ENCODE assay signal across 17 mouse cellular contexts in genomic region chr7:115379600-115379999, GRCm38 (mm10).
DNase-seq lines count a peak whose midpoint lies in the region; ATAC-seq and TF ChIP-seq lines count a peak whose summit lies in the region.
"Had no signal": no experiment of that assay in that cellular context is flagged by ENCODE, and none has a peak within 500 bp of the region (broad histone marks: within the 10 kb centered on the region; RNA-seq: fewer than 3 reads in every experiment).

No protein-coding gene starts in this region.

- WGBS in forebrain, embryonic 14.5 days, result 49% methylated on average over 7 of the region's 7 CpGs
- WGBS in forebrain, embryonic 13.5 days, result 63% methylated on average over 7 of the region's 7 CpGs
- WGBS in hindbrain, embryonic 16.5 days, result 34% methylated on average over 7 of the region's 7 CpGs
- 66% methylated on average over 7 of the region's 7 CpGs for WGBS in hindbrain, embryonic 13.5 days
- WGBS in lung, postnatal 0 days, result 34% methylated on average over 7 of the region's 7 CpGs
- WGBS in lung, adult 2 months, result 44% methylated on average over 7 of the region's 7 CpGs
- 40% methylated on average over 7 of the region's 7 CpGs for WGBS in intestine, embryonic 16.5 days

- H3K4me3 ChIP-seq in forebrain, embryonic 14.5 days (ENCODE audit: low read depth, low read length), result no peak overlapping the region
- no peak overlapping the region for H3K4me3 ChIP-seq in forebrain, embryonic 13.5 days
- H3K4me3 ChIP-seq in hindbrain, embryonic 16.5 days (ENCODE audit: low read length), result no peak overlapping the region
- no peak overlapping the region for H3K4me3 ChIP-seq in hindbrain, embryonic 13.5 days
- no peak overlapping the region for H3K4me3 ChIP-seq in lung, postnatal 0 days (ENCODE audit: low read depth, low read length)
- no peak overlapping the region for H3K4me3 ChIP-seq in lung, adult 2 months (replicated peaks; ENCODE audit: extremely low read depth, low read depth, low read length)
- H3K4me3 ChIP-seq in intestine, embryonic 16.5 days (ENCODE audit: low read length), result no peak overlapping the region
- H3K4me3 ChIP-seq: forebrain, embryonic 15.5 days; midbrain, embryonic 13.5 days; neural tube, embryonic 12.5 days; stomach, embryonic 15.5 days had no signal

- no peak for TF ChIP-seq EP300 in lung, postnatal 0 days (IDR thresholded peaks at IDR 0.05)

- H3K4me1 ChIP-seq in forebrain, embryonic 14.5 days (ENCODE audit: control insufficient read depth, insufficient read depth, low read length), result peaks cover 12% of the 10 kb centered on the region
- H3K4me1 ChIP-seq in forebrain, embryonic 13.5 days, result peaks cover 34% of the 10 kb centered on the region
- H3K4me1 ChIP-seq in hindbrain, embryonic 16.5 days (ENCODE audit: control insufficient read depth, insufficient read depth, low read depth, low read length), result 0 out of 2 replicates have a peak, but pooled peaks cover 2% of the 10 kb centered on the region
- peaks cover 15% of the 10 kb centered on the region for H3K4me1 ChIP-seq in hindbrain, embryonic 13.5 days (replicated peaks)
- no peaks in the 10 kb centered on the region; the same call in 1 of the 2 replicates for H3K4me1 ChIP-seq in lung, postnatal 0 days (ENCODE audit: insufficient read depth, low read depth, low read length)
- H3K4me1 ChIP-seq in lung, adult 2 months (ENCODE audit: control insufficient read depth, insufficient read depth, low read length), result no peaks in the 10 kb centered on the region
- 0 out of 2 replicates have a peak, but pooled peaks cover 2% of the 10 kb centered on the region for H3K4me1 ChIP-seq in intestine, embryonic 16.5 days (ENCODE audit: control insufficient read depth, insufficient read depth, low read length)

- H3K27ac ChIP-seq in forebrain, embryonic 14.5 days (ENCODE audit: low read depth, low read length), result no peak overlapping the region
- no peak overlapping the region; the same call in 1 of the 2 replicates for H3K27ac ChIP-seq in forebrain, embryonic 13.5 days
- no peak overlapping the region for H3K27ac ChIP-seq in hindbrain, embryonic 16.5 days (ENCODE audit: low read depth, low read length)
- H3K27ac ChIP-seq in hindbrain, embryonic 13.5 days, result no peak overlapping the region
- no peak overlapping the region for H3K27ac ChIP-seq in lung, postnatal 0 days (ENCODE audit: low read length)
- no peak overlapping the region for H3K27ac ChIP-seq in intestine, embryonic 16.5 days (ENCODE audit: low read length)
- H3K27ac ChIP-seq: forebrain, embryonic 15.5 days; midbrain, embryonic 13.5 days; neural tube, embryonic 12.5 days; stomach, embryonic 15.5 days had no signal

- H3K36me3 ChIP-seq in forebrain, embryonic 14.5 days (ENCODE audit: control insufficient read depth, insufficient read depth, low read length), result no peaks in the 10 kb centered on the region
- H3K36me3 ChIP-seq in forebrain, embryonic 13.5 days (ENCODE audit: poor library complexity, severe bottlenecking), result no peaks in the 10 kb centered on the region
- H3K36me3 ChIP-seq in hindbrain, embryonic 16.5 days (ENCODE audit: control insufficient read depth, insufficient read depth, low read length), result no peaks in the 10 kb centered on the region
- no peaks in the 10 kb centered on the region for H3K36me3 ChIP-seq in hindbrain, embryonic 13.5 days
- H3K36me3 ChIP-seq in lung, postnatal 0 days (ENCODE audit: insufficient read depth, low read length), result no peaks in the 10 kb centered on the region
- no peaks in the 10 kb centered on the region for H3K36me3 ChIP-seq in intestine, embryonic 16.5 days (ENCODE audit: control insufficient read depth, insufficient read depth, low read length)
- H3K36me3 ChIP-seq: forebrain, embryonic 15.5 days; midbrain, embryonic 13.5 days; neural tube, embryonic 12.5 days; stomach, embryonic 15.5 days had no signal

- no peak for ATAC-seq in forebrain, embryonic 14.5 days
- ATAC-seq in forebrain, embryonic 13.5 days, result no peak
- peak; percentile 63; the same call in 1 of the 2 replicates for ATAC-seq in hindbrain, embryonic 16.5 days
- ATAC-seq in hindbrain, embryonic 13.5 days (ENCODE audit: low FRiP score), result no peak
- ATAC-seq in lung, postnatal 0 days, result peak; percentile 50
- ATAC-seq in intestine, embryonic 16.5 days, result peak; percentile 58; the same call in 1 of the 2 replicates
- ATAC-seq in erythroblast, adult 5-6 weeks (replicated peaks; ENCODE audit: low FRiP score, poor library complexity, severe bottlenecking), result no peak
- ATAC-seq: forebrain, embryonic 15.5 days; midbrain, embryonic 13.5 days had no signal

- H3K4me2 ChIP-seq in forebrain, embryonic 14.5 days (ENCODE audit: low read length), result no peak overlapping the region
- H3K4me2 ChIP-seq in forebrain, embryonic 13.5 days, result no peak overlapping the region
- H3K4me2 ChIP-seq in hindbrain, embryonic 16.5 days (ENCODE audit: low read length), result no peak overlapping the region
- no peak overlapping the region for H3K4me2 ChIP-seq in hindbrain, embryonic 13.5 days
- no peak overlapping the region for H3K4me2 ChIP-seq in lung, postnatal 0 days (replicated peaks; ENCODE audit: low read depth, low read length)
- H3K4me2 ChIP-seq in intestine, embryonic 16.5 days (ENCODE audit: low read depth, low read length), result no peak overlapping the region
- H3K4me2 ChIP-seq: forebrain, embryonic 15.5 days; midbrain, embryonic 13.5 days; neural tube, embryonic 12.5 days; stomach, embryonic 15.5 days had no signal

- no peak for TF ChIP-seq CTCF in lung, postnatal 0 days (IDR thresholded peaks at IDR 0.05)
- TF ChIP-seq CTCF in lung, adult 2 months (IDR thresholded peaks at IDR 0.05; ENCODE audit: insufficient read depth, low read length), result no peak

- no peaks in the 10 kb centered on the region for H3K9me3 ChIP-seq in forebrain, embryonic 14.5 days (replicated peaks; ENCODE audit: control insufficient read depth, low read length)
- H3K9me3 ChIP-seq in forebrain, embryonic 13.5 days (replicated peaks), result no peaks in the 10 kb centered on the region
- H3K9me3 ChIP-seq in hindbrain, embryonic 16.5 days (ENCODE audit: control insufficient read depth, low read length), result no peaks in the 10 kb centered on the region
- H3K9me3 ChIP-seq in hindbrain, embryonic 13.5 days, result no peaks in the 10 kb centered on the region
- H3K9me3 ChIP-seq in lung, postnatal 0 days (ENCODE audit: low read length), result no peaks in the 10 kb centered on the region
- no peaks in the 10 kb centered on the region for H3K9me3 ChIP-seq in intestine, embryonic 16.5 days (ENCODE audit: control insufficient read depth, low read length)
- H3K9me3 ChIP-seq: forebrain, embryonic 15.5 days; midbrain, embryonic 13.5 days; neural tube, embryonic 12.5 days; stomach, embryonic 15.5 days had no signal

- DNase-seq in forebrain, embryonic 14.5 days (ENCODE audit: low spot score), result peak; percentile 28
- DNase-seq in lung, postnatal 0 days (ENCODE audit: low spot score), result peak; percentile 29
- no peak for DNase-seq in lung, adult 2 months
- DNase-seq: cerebellum, adult 11-12 months; gastrocnemius, postnatal 36 days; kidney, adult 2 months; layer of hippocampus, adult 9-11 months; thymus, postnatal 4 days had no signal

- no peaks in the 10 kb centered on the region for H3K27me3 ChIP-seq in forebrain, embryonic 14.5 days (replicated peaks; ENCODE audit: control insufficient read depth, insufficient read depth, low read length)
- no peaks in the 10 kb centered on the region for H3K27me3 ChIP-seq in forebrain, embryonic 13.5 days
- no peaks in the 10 kb centered on the region for H3K27me3 ChIP-seq in hindbrain, embryonic 16.5 days (replicated peaks; ENCODE audit: control insufficient read depth, insufficient read depth, low read length)
- H3K27me3 ChIP-seq in hindbrain, embryonic 13.5 days, result no peaks in the 10 kb centered on the region
- no peaks in the 10 kb centered on the region for H3K27me3 ChIP-seq in lung, postnatal 0 days (replicated peaks; ENCODE audit: insufficient read depth, low read length)
- H3K27me3 ChIP-seq in intestine, embryonic 16.5 days (replicated peaks; ENCODE audit: control insufficient read depth, insufficient read depth, low read length), result no peaks in the 10 kb centered on the region
- H3K27me3 ChIP-seq: forebrain, embryonic 15.5 days; midbrain, embryonic 13.5 days; neural tube, embryonic 12.5 days; stomach, embryonic 15.5 days had no signal

- no peak overlapping the region for H3K9ac ChIP-seq in forebrain, embryonic 14.5 days (ENCODE audit: low read length)
- H3K9ac ChIP-seq in forebrain, embryonic 13.5 days, result no peak overlapping the region
- H3K9ac ChIP-seq in hindbrain, embryonic 16.5 days (ENCODE audit: low read depth, low read length), result no peak overlapping the region
- H3K9ac ChIP-seq in hindbrain, embryonic 13.5 days, result no peak overlapping the region
- no peak overlapping the region for H3K9ac ChIP-seq in lung, postnatal 0 days (replicated peaks; ENCODE audit: low read depth)
- no peak overlapping the region for H3K9ac ChIP-seq in intestine, embryonic 16.5 days (ENCODE audit: low read depth, low read length)
- H3K9ac ChIP-seq: forebrain, embryonic 15.5 days; midbrain, embryonic 13.5 days; neural tube, embryonic 12.5 days; stomach, embryonic 15.5 days had no signal

- no peak for TF ChIP-seq POLR2A in lung, adult 2 months (IDR thresholded peaks at IDR 0.05; ENCODE audit: borderline replicate concordance, extremely low read depth, low read depth, low read length)

Comparison
In these comparisons a context has a peak if more than half of its experiments do, and no peak if none do; other contexts are left out.
1. ATAC-seq: peak in hindbrain, embryonic 16.5 days (single experiment), lung, postnatal 0 days (single experiment) and intestine, embryonic 16.5 days (single experiment); none in forebrain, embryonic 14.5 days (single experiment), forebrain, embryonic 13.5 days (single experiment), hindbrain, embryonic 13.5 days (single experiment) and erythroblast, adult 5-6 weeks (single experiment).